Mouse (Mus musculus) right cerebral cortex, postnatal 4 days (tissue): ENCODE results near the gene Vps72.
"Not testable (repeated sequence)": the region's sequence is repeated elsewhere in the genome, so short reads cannot be mapped to it uniquely, and the experiment has no call there.

Source experiments
- DNase-seq: peaks from one replicate; pipeline ENCODE4 v3.0.0-alpha.2; 2022

Vps72 gene

GRCm38 (mm10) chr3:95110911-95111726, at the start of gene Vps72:
TSS of gene Vps72 (plus strand) at chr3:95111022.
- peak; percentile 83 for DNase-seq

DNA sequence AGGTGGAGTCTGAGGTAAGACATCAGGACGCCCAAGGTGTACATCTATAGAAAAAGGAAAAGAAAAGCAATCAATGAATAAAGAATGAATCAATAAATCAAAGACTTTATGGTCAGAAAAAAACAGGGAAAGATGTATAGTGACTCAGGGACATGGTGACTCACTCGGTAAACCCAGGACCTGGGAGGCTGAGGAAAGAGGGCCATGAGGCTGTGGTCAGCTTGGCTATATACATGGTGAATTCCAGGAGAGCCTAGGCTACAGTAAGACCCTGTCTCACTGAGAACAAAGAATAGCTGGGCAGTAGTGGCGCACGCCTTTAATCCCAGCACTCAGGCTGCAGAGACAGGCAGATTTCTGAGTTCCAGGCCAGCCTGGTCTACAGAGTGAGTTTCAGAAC, 47.1 kb upstream of the Vps72 start:
- no peak for DNase-seq

- no peak for DNase-seq
These were observed 45.3 kb upstream of the Vps72 start for GRCm38 (mm10) chr3:95065553-95065952.

DNA sequence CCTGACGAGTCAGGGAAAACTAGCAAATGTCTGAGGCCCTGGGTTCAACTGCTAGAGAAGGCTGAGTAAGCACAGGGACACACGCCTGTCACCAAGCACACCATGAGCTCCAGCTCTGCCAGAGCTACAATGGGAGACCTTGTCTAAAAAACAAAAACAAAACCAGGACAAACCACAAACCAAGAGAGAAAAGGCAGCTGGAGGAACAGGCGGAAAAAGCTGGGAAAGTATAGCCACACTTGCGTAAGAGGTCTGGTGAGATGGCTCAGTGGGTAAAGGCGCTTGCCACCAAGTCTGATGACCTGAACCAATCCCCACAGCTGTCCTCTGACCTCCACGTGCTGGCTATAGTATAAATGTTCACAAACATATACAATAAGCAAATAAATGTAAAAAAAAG, 44.7 kb upstream of the Vps72 start:
- DNase-seq = no peak

DNA sequence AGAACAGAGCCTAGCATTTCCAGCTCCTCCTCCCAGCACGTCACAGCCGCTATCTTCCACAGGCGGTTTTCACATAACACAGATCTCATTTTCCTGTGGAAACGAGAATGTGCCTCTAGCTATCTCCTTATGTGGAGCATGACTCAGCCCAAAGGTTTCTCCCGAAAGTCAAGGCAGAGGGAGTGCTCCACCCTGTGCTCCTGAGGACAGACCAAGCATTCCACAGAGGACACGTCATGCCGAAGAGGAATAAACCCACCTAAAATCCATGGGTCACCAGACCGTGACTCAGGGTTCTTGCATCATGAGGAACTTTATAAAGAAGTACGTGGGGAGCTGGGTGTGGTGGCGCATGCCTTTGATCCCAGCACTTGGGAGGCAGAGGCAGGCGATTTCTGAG, 44.3 kb upstream of the Vps72 start:
- DNase-seq = no peak

DNA sequence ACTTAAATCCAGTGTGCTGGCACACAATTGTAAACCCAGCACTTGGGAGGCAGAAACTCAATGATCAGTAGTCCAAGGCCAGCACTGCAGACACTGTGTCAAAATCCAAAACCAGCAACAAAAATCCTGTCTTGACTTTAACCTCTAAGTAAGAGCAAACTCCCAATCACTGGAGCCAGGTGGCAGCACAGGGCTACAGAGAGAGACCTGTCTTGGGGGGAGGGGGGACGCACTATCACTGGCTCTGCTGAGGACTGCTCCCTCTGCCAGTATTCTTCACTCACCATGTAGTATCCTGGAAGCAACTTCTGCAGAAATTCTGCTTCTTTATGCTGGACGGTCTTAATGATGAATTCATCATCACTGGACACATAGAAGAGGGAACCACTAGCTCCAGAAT, 39.2 kb upstream of the Vps72 start:
- no peak for DNase-seq

DNA sequence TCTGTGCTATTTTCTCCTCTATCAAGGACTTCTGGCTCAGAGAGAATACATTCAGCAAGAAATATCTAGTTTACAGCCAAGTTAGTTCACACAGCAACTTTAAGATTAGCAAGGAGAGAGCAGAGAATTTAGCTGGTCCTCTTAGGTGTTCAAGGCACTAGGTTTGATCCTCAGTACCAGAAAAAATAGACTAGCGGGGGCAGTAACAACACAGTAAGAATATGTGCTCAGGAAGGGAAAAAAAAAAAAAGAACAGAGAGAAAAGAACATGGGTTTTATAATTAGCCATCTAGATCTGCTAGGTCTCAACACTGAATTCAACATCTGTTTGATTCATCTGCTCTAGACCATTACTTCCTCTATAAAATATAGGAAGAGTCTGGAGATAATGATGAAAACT, 22.8 kb upstream of the Vps72 start:
- DNase-seq = no peak

DNA sequence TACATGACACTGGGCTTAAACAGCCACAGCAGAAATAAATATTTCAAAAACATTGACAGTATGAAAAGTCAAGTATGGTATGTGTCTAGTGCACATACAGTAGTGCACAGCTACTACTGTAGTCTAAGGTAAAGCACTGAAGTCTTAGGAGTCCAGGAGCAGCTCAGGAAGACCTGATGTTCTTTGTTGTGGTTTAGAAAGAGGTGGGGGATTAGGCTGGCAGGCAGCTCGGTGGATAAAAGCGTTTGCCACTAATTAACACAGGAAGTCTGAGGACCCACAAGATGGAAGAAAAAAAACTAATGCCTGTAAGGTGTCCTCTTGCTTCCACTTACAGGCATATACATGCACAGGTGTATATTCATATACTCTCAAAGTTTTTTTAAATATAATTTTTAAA, 10.0 kb upstream of the Vps72 start:
- DNase-seq = no peak

- no peak for DNase-seq
These were observed 5.7 kb upstream of the Vps72 start for GRCm38 (mm10) chr3:95105121-95105520.

DNA sequence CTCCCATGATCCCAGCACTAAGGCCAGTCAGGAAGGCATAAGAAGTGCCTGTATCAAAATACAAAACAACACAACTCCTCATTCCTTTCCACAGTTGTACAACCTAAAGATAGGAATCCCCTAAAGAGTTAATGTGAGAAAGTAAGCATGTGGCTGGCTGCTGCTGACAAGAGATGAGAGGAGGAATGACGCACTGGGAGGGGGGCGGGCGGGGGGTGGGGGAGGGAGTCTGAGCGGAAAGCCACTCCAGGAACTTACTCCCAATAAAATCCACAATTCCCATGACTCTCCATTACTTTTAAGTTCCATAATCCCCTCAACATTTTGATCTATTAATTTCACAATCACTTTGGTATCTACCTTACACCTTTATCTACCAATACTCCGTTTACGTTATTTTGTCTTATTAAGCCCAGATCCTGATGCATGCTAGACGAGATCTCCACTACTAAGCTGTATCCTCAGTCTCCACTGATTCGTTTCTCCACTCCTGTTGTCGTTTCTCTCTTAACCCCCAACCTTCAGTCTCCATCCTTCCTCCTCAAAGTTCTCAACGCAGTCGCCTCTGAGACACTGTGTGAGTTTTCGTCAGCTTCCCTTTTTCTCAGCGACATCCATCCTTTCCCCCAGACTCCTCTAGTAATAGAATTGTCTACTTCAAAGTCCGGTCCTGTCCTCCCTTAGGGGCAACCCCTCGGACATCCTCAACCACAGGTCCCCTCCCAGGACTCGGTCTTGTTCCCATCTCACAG, 5.1 kb upstream of the Vps72 start:
- DNase-seq = no peak

GRCm38 (mm10) chr3:95106338-95107117, 4.3 kb upstream of the Vps72 start, which contains the start of gene Pip5k1a:
TSS of gene Pip5k1a (minus strand) at chr3:95106930.
- peak; percentile 98 for DNase-seq

DNA sequence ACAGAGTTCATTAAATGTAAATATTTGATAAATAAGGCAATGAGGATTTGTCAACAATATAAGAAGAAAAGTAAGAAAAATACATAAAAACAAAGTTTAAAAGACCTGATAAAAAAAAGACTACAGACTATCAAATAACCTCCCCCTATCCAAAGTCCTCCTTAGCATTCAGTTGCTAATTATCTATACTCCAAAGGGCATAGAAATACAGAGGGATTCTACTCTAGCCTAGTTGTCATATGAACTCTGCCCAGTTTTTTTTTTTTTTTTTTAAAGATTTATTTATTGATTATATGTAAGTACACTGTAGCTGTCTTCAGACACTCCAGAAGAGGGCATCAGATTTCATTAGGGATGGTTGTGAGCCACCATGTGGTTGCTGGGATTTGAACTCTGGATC, 3.5 kb upstream of the Vps72 start:
- DNase-seq = not testable (repeated sequence)

DNA sequence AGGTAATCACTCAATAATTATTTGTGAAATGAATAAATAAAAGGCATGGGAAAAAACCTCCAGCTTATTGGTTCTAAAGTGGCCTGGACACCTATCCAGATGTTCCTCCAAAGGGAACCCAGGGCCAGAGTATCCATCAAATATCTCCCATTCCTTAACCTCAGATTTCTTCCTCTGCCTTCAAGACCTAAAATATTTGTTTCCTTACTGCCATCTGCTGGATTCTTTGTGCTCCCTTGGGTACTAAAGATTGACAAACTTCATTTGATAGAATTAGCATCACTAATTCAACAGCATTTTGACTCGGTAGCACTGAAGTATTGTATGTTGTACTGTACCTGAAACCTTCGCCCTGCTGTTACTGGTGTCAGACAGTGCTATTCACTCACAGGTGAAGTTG, 2.9 kb upstream of the Vps72 start:
- DNase-seq = no peak

GRCm38 (mm10) chr3:95112760-95113159, 1.9 kb downstream of the Vps72 start:
- DNase-seq = no peak

- no peak for DNase-seq
These were observed 6.9 kb downstream of the Vps72 start for GRCm38 (mm10) chr3:95117751-95118150.

DNA sequence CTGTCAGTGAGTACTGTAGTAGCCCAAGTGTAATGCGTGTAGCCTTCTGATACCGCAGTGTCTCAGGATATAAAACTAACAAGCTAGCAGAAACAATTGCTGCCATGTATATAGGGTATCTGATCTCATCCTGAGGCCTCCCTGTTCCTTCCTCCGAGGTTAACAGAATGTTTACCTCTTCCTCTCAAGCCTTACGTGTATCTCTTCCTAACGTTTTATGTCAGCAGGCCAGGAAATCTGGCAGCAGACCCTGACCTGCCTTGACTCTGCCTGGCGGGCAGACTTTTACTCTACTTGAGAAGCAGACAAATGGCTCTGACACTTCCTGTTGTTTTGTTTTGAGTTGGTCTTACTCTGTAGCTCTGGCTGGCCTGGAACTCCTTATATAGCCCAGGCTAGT, 10.8 kb downstream of the Vps72 start:
- DNase-seq = no peak

DNA sequence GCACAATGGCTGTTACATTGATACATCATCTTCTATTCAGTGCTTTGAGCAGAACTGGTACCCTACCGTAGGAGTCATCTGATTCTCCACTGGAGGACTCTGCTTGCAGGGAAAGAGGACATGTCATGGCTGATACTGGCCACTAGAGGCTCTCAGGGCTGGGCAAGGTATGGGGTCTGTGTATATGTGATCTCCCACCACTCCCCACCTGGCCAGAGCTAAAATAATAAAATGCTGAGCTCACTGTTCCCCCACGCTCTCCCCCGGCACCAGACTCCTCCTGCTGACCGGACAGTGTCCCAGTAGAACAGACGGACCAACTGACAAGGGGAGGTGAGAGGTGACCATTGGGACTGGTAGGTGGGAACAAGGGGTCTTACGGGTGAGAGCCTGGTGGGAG, 13.4 kb downstream of the Vps72 start, which contains the start of gene Tmod4:
Tmod4 (plus strand) TSS at position 231 of the 400 bp plus-strand sequence.
- no peak for DNase-seq

DNA sequence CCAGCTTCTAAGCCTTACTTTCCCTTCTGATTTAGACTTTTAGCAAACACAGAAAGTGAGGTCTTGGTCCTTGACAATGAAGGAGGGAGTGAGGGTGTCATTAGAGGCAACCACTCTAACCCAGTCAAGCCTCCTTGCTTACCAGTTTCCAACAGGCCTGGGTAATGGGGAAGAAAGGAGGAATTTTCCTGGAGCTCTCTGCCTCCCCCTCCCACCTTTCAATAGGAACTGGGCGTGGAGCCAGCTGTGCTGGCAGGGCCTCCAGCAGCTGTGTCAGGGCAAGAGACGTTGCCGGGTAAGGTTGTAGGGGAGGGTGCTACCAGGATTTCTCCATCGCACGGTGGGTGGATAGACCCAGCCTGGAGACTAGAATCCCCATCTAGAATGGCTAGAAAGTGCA, 14.2 kb downstream of the Vps72 start:
- peak; percentile 72 for DNase-seq

DNA sequence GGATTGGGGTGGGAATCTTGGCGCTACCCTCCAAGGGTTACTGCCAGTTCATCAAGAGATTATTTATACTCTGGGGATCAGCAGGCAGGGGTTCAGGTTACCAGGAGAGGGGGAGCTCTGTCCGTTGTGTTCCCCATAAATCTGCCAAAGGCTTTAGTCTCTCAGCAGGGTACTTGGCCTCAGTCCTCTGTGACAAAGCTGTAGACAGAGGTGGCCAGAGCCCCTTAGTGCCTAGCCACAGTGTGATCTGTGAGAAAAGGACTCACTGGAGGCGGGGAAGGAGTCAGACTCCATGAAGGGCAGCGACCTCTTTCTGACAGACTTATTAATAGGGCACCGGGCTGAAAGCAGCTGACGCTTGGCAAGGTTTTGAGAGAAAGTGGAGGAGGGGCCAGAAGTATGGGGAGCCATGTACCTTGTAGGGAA, 18.4 kb downstream of the Vps72 start:
- DNase-seq = no peak

- DNase-seq = no peak
These were observed 19.3 kb downstream of the Vps72 start for GRCm38 (mm10) chr3:95130081-95130480.

GRCm38 (mm10) chr3:95132389-95132788, 21.6 kb downstream of the Vps72 start:
- not testable (repeated sequence) for DNase-seq

DNA sequence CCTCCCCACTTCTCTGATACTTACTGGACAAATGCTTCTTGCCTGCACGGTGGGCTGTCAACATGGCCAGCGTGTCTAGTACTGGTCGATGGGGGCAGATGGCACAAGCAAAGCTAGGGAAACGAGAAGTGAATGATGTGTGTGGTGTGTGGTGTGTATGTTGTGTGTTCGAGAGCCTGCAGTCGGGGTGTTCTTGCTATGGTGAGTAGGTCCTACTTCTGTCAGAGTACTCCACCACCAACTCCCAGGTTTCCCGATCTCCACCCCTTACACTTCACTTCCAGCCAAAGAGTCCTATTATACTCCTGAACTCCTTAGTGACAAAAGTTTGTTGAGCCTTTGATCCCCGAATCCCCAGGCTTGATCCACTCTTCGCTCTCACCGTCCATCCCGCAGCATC, 22.4 kb downstream of the Vps72 start:
- no peak for DNase-seq

DNA sequence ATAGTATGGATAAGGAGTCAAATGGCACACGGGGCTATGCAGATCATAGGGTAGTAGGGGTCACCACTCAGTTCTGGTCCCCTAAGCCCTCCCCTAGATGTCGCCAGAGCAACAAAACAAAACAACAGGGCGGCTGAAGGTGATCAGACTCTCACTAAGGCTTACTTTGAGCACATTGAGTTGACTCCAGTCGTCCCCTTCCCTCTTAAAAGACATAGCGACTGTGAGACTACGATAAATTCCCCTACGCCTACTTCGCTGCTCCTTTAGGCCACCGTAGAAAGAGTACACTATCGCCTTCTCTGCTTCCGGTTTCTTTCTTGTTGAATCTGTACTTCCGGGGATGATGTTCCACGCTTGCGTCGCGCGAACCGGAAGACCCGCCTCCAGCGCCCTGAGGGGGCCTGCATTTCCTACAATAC, 22.9 kb downstream of the Vps72 start, which contains the start of the genes Scnm1 and Lysmd1:
Scnm1 (minus strand) TSS at position 332 of the 422 bp plus-strand sequence.
Lysmd1 (plus strand) TSS at position 409 of the 422 bp plus-strand sequence.
- DNase-seq = peak; percentile 78
